In genomic region chr17:23993559-23994428, GRCm38 (mm10) we compare ENCODE assay signal across 8 mouse cellular contexts. TPM values are rescaled to one million over a fixed set of nuclear protein-coding genes. Genes with fewer than 3 reads are reported as not detected.
DNase-seq lines count a peak whose midpoint lies in the region; ATAC-seq lines count a peak whose summit lies in the region.

No protein-coding gene starts in this region.

- WGBS in embryonic facial prominence, embryonic 14.5 days: 12% methylated on average over 23 of the region's 31 CpGs
- WGBS in heart, embryonic 10.5 days: 10% methylated on average over 31 of the region's 31 CpGs
- 10% methylated on average over 31 of the region's 31 CpGs for WGBS in kidney, embryonic 14.5 days
- 10% methylated on average over 31 of the region's 31 CpGs for WGBS in limb, embryonic 15.5 days

- H3K27me3 ChIP-seq in embryonic facial prominence, embryonic 14.5 days (replicated peaks; ENCODE audit: control insufficient read depth, insufficient read depth, low read length): no peaks in the 10 kb centered on the region
- peaks cover 48% of the 10 kb centered on the region for H3K27me3 ChIP-seq in heart, embryonic 10.5 days (ENCODE audit: insufficient read depth, poor library complexity, severe bottlenecking)
- no peaks in the 10 kb centered on the region for H3K27me3 ChIP-seq in kidney, embryonic 14.5 days (ENCODE audit: control insufficient read depth, insufficient read depth, low read length)
- H3K27me3 ChIP-seq in limb, embryonic 15.5 days: no peaks in the 10 kb centered on the region

- no peaks in the 10 kb centered on the region for H3K4me1 ChIP-seq in embryonic facial prominence, embryonic 14.5 days (ENCODE audit: control insufficient read depth, insufficient read depth, low read length)
- H3K4me1 ChIP-seq in heart, embryonic 10.5 days: peaks cover 22% of the 10 kb centered on the region
- no peaks in the 10 kb centered on the region for H3K4me1 ChIP-seq in kidney, embryonic 14.5 days (ENCODE audit: control insufficient read depth, insufficient read depth, low read length)
- H3K4me1 ChIP-seq in limb, embryonic 15.5 days: peaks cover 14% of the 10 kb centered on the region

- peak; percentile 68 for ATAC-seq in embryonic facial prominence, embryonic 14.5 days (ENCODE audit: low read depth)
- ATAC-seq in kidney, embryonic 14.5 days (ENCODE audit: low FRiP score, low TSS enrichment): peak; percentile 82
- ATAC-seq in limb, embryonic 15.5 days (ENCODE audit: insufficient number of reproducible peaks, low FRiP score, low TSS enrichment, low read depth): peak; percentile 30; the same call in 1 of the 2 replicates

- peak overlapping the region; percentile 59 for H3K4me2 ChIP-seq in embryonic facial prominence, embryonic 14.5 days (ENCODE audit: low read depth, low read length)
- peak overlapping the region; percentile 42 for H3K4me2 ChIP-seq in kidney, embryonic 14.5 days (replicated peaks; ENCODE audit: low read depth, low read length)
- H3K4me2 ChIP-seq in limb, embryonic 15.5 days: peak overlapping the region; percentile 47

- peak; percentile 54 for DNase-seq in 3134 (ENCODE audit: extremely low read depth, insufficient read length, low spot score)
- DNase-seq in adrenal gland, postnatal 4 days (ENCODE audit: low spot score in 2 of 2): peak; percentile 92 to 95
- peak; percentile 94 for DNase-seq in embryonic facial prominence, embryonic 14.5 days (ENCODE audit: low spot score)
- DNase-seq in heart, embryonic 10.5 days (ENCODE audit: low spot score): peak; percentile 94
- DNase-seq in monocyte, adult 2 months (ENCODE audit: low read depth in 1 of 2, low spot score in 2 of 2): peak; percentile 84 to 93
- peak; percentile 69 to 83 for DNase-seq in spleen, postnatal 14 days (ENCODE audit: low spot score in 2 of 2)

- H3K27ac ChIP-seq in embryonic facial prominence, embryonic 14.5 days (replicated peaks; ENCODE audit: low read depth, low read length): no peak overlapping the region
- peak overlapping the region; percentile 62; the same call in 1 of the 2 replicates for H3K27ac ChIP-seq in heart, embryonic 10.5 days
- no peak overlapping the region for H3K27ac ChIP-seq in kidney, embryonic 14.5 days (ENCODE audit: low read depth, low read length)
- H3K27ac ChIP-seq in limb, embryonic 15.5 days: no peak overlapping the region

- H3K36me3 ChIP-seq in embryonic facial prominence, embryonic 14.5 days (ENCODE audit: control insufficient read depth, insufficient read depth, low read length): no peaks in the 10 kb centered on the region
- no peaks in the 10 kb centered on the region for H3K36me3 ChIP-seq in heart, embryonic 10.5 days
- no peaks in the 10 kb centered on the region for H3K36me3 ChIP-seq in kidney, embryonic 14.5 days (ENCODE audit: control insufficient read depth, insufficient read depth, low read length)
- no peaks in the 10 kb centered on the region for H3K36me3 ChIP-seq in limb, embryonic 15.5 days

- peak overlapping the region; percentile 31 for H3K4me3 ChIP-seq in embryonic facial prominence, embryonic 14.5 days (ENCODE audit: low read depth, low read length)
- H3K4me3 ChIP-seq in heart, embryonic 10.5 days: peak overlapping the region; percentile 37
- H3K4me3 ChIP-seq in kidney, embryonic 14.5 days (ENCODE audit: low read length): no peak overlapping the region; the same call in 1 of the 2 replicates
- peak overlapping the region; percentile 27 for H3K4me3 ChIP-seq in limb, embryonic 15.5 days

- peak overlapping the region; percentile 47 for H3K9ac ChIP-seq in embryonic facial prominence, embryonic 14.5 days (ENCODE audit: low read depth, low read length)
- H3K9ac ChIP-seq in kidney, embryonic 14.5 days (ENCODE audit: low read depth, low read length): peak overlapping the region; percentile 56
- H3K9ac ChIP-seq in limb, embryonic 15.5 days: no peak overlapping the region

- no peaks in the 10 kb centered on the region for H3K9me3 ChIP-seq in embryonic facial prominence, embryonic 14.5 days (ENCODE audit: control insufficient read depth, low read length)
- no peaks in the 10 kb centered on the region for H3K9me3 ChIP-seq in heart, embryonic 10.5 days
- H3K9me3 ChIP-seq in kidney, embryonic 14.5 days (ENCODE audit: control insufficient read depth, low read length): no peaks in the 10 kb centered on the region
- no peaks in the 10 kb centered on the region for H3K9me3 ChIP-seq in limb, embryonic 15.5 days

RNA-seq across cellular contexts. Expression of gene Prss22, which starts 4.1 kb away (rescaled TPM):
- total RNA-seq in adrenal gland, postnatal 4 days (2021): not detected
- 0.50 and 0.56 TPM in 2 replicates for polyA plus RNA-seq in embryonic facial prominence, embryonic 14.5 days (2014; fragmentation: Nextera tagmentation; extraction: Ambion mirVana)
- polyA plus RNA-seq in heart, embryonic 10.5 days (2016; fragmentation: Nextera tagmentation; extraction: Ambion mirVana): 0.25 and 1.2 TPM in 2 replicates
- 0.59 and 0.91 TPM in 2 replicates for polyA plus RNA-seq in kidney, embryonic 14.5 days (2014; fragmentation: Nextera tagmentation; extraction: Ambion mirVana)
- polyA plus RNA-seq in limb, embryonic 15.5 days (2015; fragmentation: Nextera tagmentation; extraction: Ambion mirVana): 1.1 and 1.4 TPM in 2 replicates

RNA-seq across cellular contexts. Expression of gene Prss30, which starts 13.4 kb away (rescaled TPM):
- total RNA-seq in adrenal gland, postnatal 4 days (2021): not detected
- not detected in 2 replicates for polyA plus RNA-seq in embryonic facial prominence, embryonic 14.5 days (2014; fragmentation: Nextera tagmentation; extraction: Ambion mirVana)
- polyA plus RNA-seq in heart, embryonic 10.5 days (2016; fragmentation: Nextera tagmentation; extraction: Ambion mirVana): 0.18 TPM in 1 of 2 replicates, not detected in the other
- polyA plus RNA-seq in kidney, embryonic 14.5 days (2014; fragmentation: Nextera tagmentation; extraction: Ambion mirVana): 0.26 and 0.30 TPM in 2 replicates
- not detected in 2 replicates for polyA plus RNA-seq in limb, embryonic 15.5 days (2015; fragmentation: Nextera tagmentation; extraction: Ambion mirVana)

RNA-seq across cellular contexts. Expression of gene Sbpl, which starts 38.7 kb away (rescaled TPM):
- total RNA-seq in adrenal gland, postnatal 4 days (2021): not detected
- polyA plus RNA-seq in embryonic facial prominence, embryonic 14.5 days (2014; fragmentation: Nextera tagmentation; extraction: Ambion mirVana): not detected in 2 replicates
- not detected in 2 replicates for polyA plus RNA-seq in heart, embryonic 10.5 days (2016; fragmentation: Nextera tagmentation; extraction: Ambion mirVana)
- polyA plus RNA-seq in kidney, embryonic 14.5 days (2014; fragmentation: Nextera tagmentation; extraction: Ambion mirVana): not detected in 2 replicates
- polyA plus RNA-seq in limb, embryonic 15.5 days (2015; fragmentation: Nextera tagmentation; extraction: Ambion mirVana): not detected in 2 replicates

RNA-seq across cellular contexts. Expression of gene Prss27, which starts 44.1 kb away (rescaled TPM):
- total RNA-seq in adrenal gland, postnatal 4 days (2021): not detected
- 0.60 and 1.0 TPM in 2 replicates for polyA plus RNA-seq in embryonic facial prominence, embryonic 14.5 days (2014; fragmentation: Nextera tagmentation; extraction: Ambion mirVana)
- polyA plus RNA-seq in heart, embryonic 10.5 days (2016; fragmentation: Nextera tagmentation; extraction: Ambion mirVana): 0.38 and 1.2 TPM in 2 replicates
- polyA plus RNA-seq in kidney, embryonic 14.5 days (2014; fragmentation: Nextera tagmentation; extraction: Ambion mirVana): not detected in 2 replicates
- polyA plus RNA-seq in limb, embryonic 15.5 days (2015; fragmentation: Nextera tagmentation; extraction: Ambion mirVana): 8.6 and 9.6 TPM in 2 replicates

RNA-seq across cellular contexts. Expression of gene Sbp, which starts 52.3 kb away (rescaled TPM):
- total RNA-seq in adrenal gland, postnatal 4 days (2021): not detected
- not detected in 2 replicates for polyA plus RNA-seq in embryonic facial prominence, embryonic 14.5 days (2014; fragmentation: Nextera tagmentation; extraction: Ambion mirVana)
- 0.21 TPM in 1 of 2 replicates, not detected in the other for polyA plus RNA-seq in heart, embryonic 10.5 days (2016; fragmentation: Nextera tagmentation; extraction: Ambion mirVana)
- polyA plus RNA-seq in kidney, embryonic 14.5 days (2014; fragmentation: Nextera tagmentation; extraction: Ambion mirVana): not detected in 2 replicates
- polyA plus RNA-seq in limb, embryonic 15.5 days (2015; fragmentation: Nextera tagmentation; extraction: Ambion mirVana): not detected in 2 replicates

Comparison
In these comparisons a context has a peak if more than half of its experiments do, and no peak if none do; other contexts are left out.
1. ATAC-seq: peak in every context shown above with its lines; median percentile 82 in kidney, embryonic 14.5 days; 68 in embryonic facial prominence, embryonic 14.5 days; 30 in limb, embryonic 15.5 days.